In genomic region chr15:80501106-80502096, GRCm38 (mm10) we compare ENCODE assay signal across 25 mouse cellular contexts.
DNase-seq lines count a peak whose midpoint lies in the region; ATAC-seq and TF ChIP-seq lines count a peak whose summit lies in the region.
"Had no signal": no experiment of that assay in that cellular context is flagged by ENCODE, and none has a peak within 500 bp of the region (broad histone marks: within the 10 kb centered on the region; RNA-seq: fewer than 3 reads in every experiment).

No protein-coding gene starts in this region.

- 89% methylated on average over 21 of the region's 21 CpGs for WGBS in hindbrain, embryonic 11.5 days

- H3K27me3 ChIP-seq in hindbrain, embryonic 11.5 days (ENCODE audit: control insufficient read depth, insufficient read depth, low read length), result no peaks in the 10 kb centered on the region
- H3K27me3 ChIP-seq: embryonic facial prominence, embryonic 12.5 days; intestine, embryonic 15.5 days; limb, embryonic 15.5 days; neural tube, embryonic 15.5 days had no signal

- no peak overlapping the region for H3K4me3 ChIP-seq in cortical plate, adult 2 months (ENCODE audit: insufficient read depth, low read length)
- H3K4me3 ChIP-seq in hindbrain, embryonic 11.5 days (ENCODE audit: low read depth, low read length), result no peak overlapping the region
- H3K4me3 ChIP-seq: embryonic facial prominence, embryonic 12.5 days; erythroblast, embryonic 14.5 days; gastrocnemius, adult 2 months; heart, embryonic 13.5 days; intestine, embryonic 15.5 days; limb, embryonic 15.5 days; liver, embryonic 15.5 days; megakaryocyte, embryonic 14.5 days; neural tube, embryonic 15.5 days had no signal

- TF ChIP-seq POLR2A in cortical plate, adult 2 months (IDR thresholded peaks at IDR 0.05; ENCODE audit: extremely low read depth, insufficient read depth, low read length), result no peak

- peak; percentile 14 to 51 for DNase-seq in frontal cortex, adult 2 months (ENCODE audit: extremely low spot score in 1 of 2, low spot score in 1 of 2)
- no peak for DNase-seq in frontal cortex, postnatal 10 days (ENCODE audit: low spot score in 2 of 2)
- DNase-seq in NIH3T3 (ENCODE audit: low read depth), result peak; percentile 71
- DNase-seq in cerebellum, adult 8-10 months, result peak; percentile 64
- no peak for DNase-seq in testis, postnatal 10 days (ENCODE audit: low spot score)
- DNase-seq in hindbrain, embryonic 11.5 days (ENCODE audit: low spot score), result no peak
- no peak for DNase-seq in embryo, embryonic 10 days (ENCODE audit: low spot score)
- DNase-seq: adrenal gland, adult 2 months; B cell, adult 2 months; gastrocnemius, adult 2 months; kidney, postnatal 36 days; midbrain, embryonic 14.5 days; right cerebral cortex, postnatal 4 days; thymus, postnatal 25 days had no signal

- H3K27ac ChIP-seq in cortical plate, adult 2 months (ENCODE audit: insufficient read depth, low read length), result 0 out of 2 replicates have a peak overlapping the region, but pooled peaks have one; percentile 5
- H3K27ac ChIP-seq in hindbrain, embryonic 11.5 days (ENCODE audit: low read depth, low read length), result no peak overlapping the region
- H3K27ac ChIP-seq: embryonic facial prominence, embryonic 12.5 days; gastrocnemius, adult 2 months; heart, embryonic 13.5 days; hindbrain, embryonic 14.5 days; intestine, embryonic 15.5 days; limb, embryonic 15.5 days; liver, embryonic 15.5 days; neural tube, embryonic 15.5 days had no signal

- no peak for TF ChIP-seq CTCF in cortical plate, adult 2 months (IDR thresholded peaks at IDR 0.05; ENCODE audit: extremely low read depth, insufficient read depth, low read length)

- no peak overlapping the region for H3K4me2 ChIP-seq in hindbrain, embryonic 11.5 days (replicated peaks; ENCODE audit: low read depth, low read length)
- H3K4me2 ChIP-seq: embryonic facial prominence, embryonic 12.5 days; heart, embryonic 13.5 days; hindbrain, embryonic 14.5 days; intestine, embryonic 15.5 days; limb, embryonic 15.5 days; liver, embryonic 15.5 days; neural tube, embryonic 15.5 days had no signal

- no peak overlapping the region for H3K9ac ChIP-seq in hindbrain, embryonic 11.5 days (ENCODE audit: low read depth, low read length)
- H3K9ac ChIP-seq: embryonic facial prominence, embryonic 12.5 days; heart, embryonic 13.5 days; hindbrain, embryonic 14.5 days; intestine, embryonic 15.5 days; limb, embryonic 15.5 days; liver, embryonic 15.5 days; neural tube, embryonic 15.5 days had no signal

- no peaks in the 10 kb centered on the region for H3K9me3 ChIP-seq in hindbrain, embryonic 11.5 days (ENCODE audit: control insufficient read depth, low read length)
- H3K9me3 ChIP-seq: embryonic facial prominence, embryonic 12.5 days; heart, embryonic 13.5 days; intestine, embryonic 15.5 days; limb, embryonic 15.5 days; liver, embryonic 15.5 days; megakaryocyte, embryonic 14.5 days; neural tube, embryonic 15.5 days had no signal

- no peak for ATAC-seq in hindbrain, embryonic 11.5 days (ENCODE audit: low FRiP score)
- ATAC-seq: forebrain, embryonic 14.5 days; intestine, embryonic 15.5 days had no signal

- no peaks in the 10 kb centered on the region for H3K36me3 ChIP-seq in hindbrain, embryonic 11.5 days (ENCODE audit: control insufficient read depth, insufficient read depth, low read length)
- H3K36me3 ChIP-seq: embryonic facial prominence, embryonic 12.5 days; heart, embryonic 13.5 days; intestine, embryonic 15.5 days; limb, embryonic 15.5 days; liver, embryonic 15.5 days; neural tube, embryonic 15.5 days had no signal

- 0 out of 2 replicates have a peak, but pooled peaks cover 1% of the 10 kb centered on the region for H3K4me1 ChIP-seq in cortical plate, adult 2 months (ENCODE audit: control insufficient read depth, insufficient read depth, low read length)
- no peaks in the 10 kb centered on the region for H3K4me1 ChIP-seq in hindbrain, embryonic 11.5 days (replicated peaks; ENCODE audit: control insufficient read depth, insufficient read depth, low read length)
- H3K4me1 ChIP-seq: heart, embryonic 13.5 days; intestine, embryonic 15.5 days; limb, embryonic 15.5 days; liver, embryonic 15.5 days had no signal

Comparison
In these comparisons a context has a peak if more than half of its experiments do, and no peak if none do; other contexts are left out.
1. DNase-seq: peak in frontal cortex, adult 2 months (2 of 2), NIH3T3 (single experiment) and cerebellum, adult 8-10 months (single experiment); none in frontal cortex, postnatal 10 days (0 of 2), testis, postnatal 10 days (single experiment), hindbrain, embryonic 11.5 days (single experiment) and embryo, embryonic 10 days (single experiment).